Mouse (Mus musculus) CH12.LX (cell line): ENCODE data around the gene Zswim3. TPM values are rescaled to one million over a fixed set of nuclear protein-coding genes. Genes with fewer than 3 reads are reported as not detected.

Experiments
- DNase-seq: peaks from one replicate; pipeline ENCODE4 v3.0.0-alpha.2; 2013; ENCODE audit errors: extremely low read depth
- H3K27ac ChIP-seq: 2 replicates; pipeline ENCODE4 v1.5.1; 2012; ENCODE audit warnings: low read depth, mild to moderate bottlenecking, control low read depth, moderate library complexity; ENCODE audit not compliant: insufficient read depth
- H3K27me3 ChIP-seq: replicated peaks from 2 replicates; pipeline ENCODE3; 2012; ENCODE audit warnings: inconsistent platforms
- H3K36me3 ChIP-seq, 2 experiments: replicated peaks in 1 of 2; 2 replicates each; pipeline versions ENCODE3 to v1.6.1; 2012; ENCODE audit warnings: inconsistent platforms in 1 of 2, low read length in 1 of 2, mild to moderate bottlenecking in 1 of 2, mixed read lengths in 1 of 2, moderate library complexity in 1 of 2; ENCODE audit not compliant: control insufficient read depth in 1 of 2, insufficient read depth in 1 of 2
- H3K4me1 ChIP-seq, 2 experiments: 2 replicates each; pipeline ENCODE4 v1.6.1; 2012; ENCODE audit warnings: inconsistent platforms in 1 of 2, moderate library complexity in 1 of 2; ENCODE audit not compliant: insufficient read depth in 2 of 2, control insufficient read depth in 1 of 2
- H3K4me2 ChIP-seq: 2 replicates; pipeline ENCODE4 v1.6.1; 2012; ENCODE audit warnings: low read depth, mild to moderate bottlenecking, control low read depth; ENCODE audit not compliant: poor library complexity, insufficient read depth, severe bottlenecking
- H3K4me3 ChIP-seq, 3 experiments: fragments of 150-350 bp in 1 of 3; sonication (generic) in 1 of 3; replicated peaks in 1 of 3; 2 replicates each; pipeline versions ENCODE3 to v1.5.1; 2011 to 2012; ENCODE audit warnings: low read depth in 2 of 3, low read length in 2 of 3, mild to moderate bottlenecking in 2 of 3, moderate library complexity in 2 of 3, control low read depth in 1 of 3, improper control_type of control experiment in 1 of 3, inconsistent platforms in 1 of 3, mixed read lengths in 1 of 3; ENCODE audit not compliant: poor library complexity in 1 of 3
- H3K79me2 ChIP-seq: replicated peaks from 2 replicates; pipeline ENCODE4 v1.6.1; 2012; ENCODE audit warnings: mild to moderate bottlenecking, moderate library complexity; ENCODE audit not compliant: control insufficient read depth, poor library complexity, insufficient read depth, severe bottlenecking; ENCODE audit errors: extremely low read depth
- H3K9ac ChIP-seq: 2 replicates; pipeline ENCODE4 v1.6.1; 2012; ENCODE audit warnings: low read depth, mild to moderate bottlenecking, control low read depth, moderate library complexity; ENCODE audit not compliant: insufficient read depth
- H3K9me3 ChIP-seq: replicated peaks from 2 replicates; pipeline ENCODE3; 2012; ENCODE audit warnings: low read length, inconsistent platforms, mixed read lengths
- BHLHE40 ChIP-seq: IDR thresholded peaks from 2 replicates; pipeline ENCODE4 v1.6.1; 2011; ENCODE audit warnings: mild to moderate bottlenecking, low read depth, low read length, improper control_type of control experiment
- CHD1 ChIP-seq: IDR thresholded peaks from 2 replicates; pipeline ENCODE4 v1.6.1; 2012; ENCODE audit warnings: low read depth, low read length, improper control_type of control experiment, inconsistent platforms
- CHD2 ChIP-seq: IDR thresholded peaks from 2 replicates; pipeline ENCODE4 v1.6.1; 2011; ENCODE audit warnings: low read length, improper control_type of control experiment
- CTCF ChIP-seq, 2 experiments: IDR thresholded peaks in 1 of 2; conservative IDR thresholded peaks in 1 of 2; 2 replicates each; pipeline ENCODE4 v1.5.1; 2011 to 2012; ENCODE audit warnings: low read depth in 2 of 2, low read length in 2 of 2, improper control_type of control experiment in 1 of 2, inconsistent platforms in 1 of 2, mild to moderate bottlenecking in 1 of 2, moderate library complexity in 1 of 2
- E2F4 ChIP-seq: IDR thresholded peaks from 2 replicates; pipeline ENCODE4 v1.6.1; 2011; ENCODE audit warnings: low read depth, low read length, improper control_type of control experiment; ENCODE audit not compliant: insufficient replicate concordance
- EP300 ChIP-seq: IDR thresholded peaks from 2 replicates; pipeline ENCODE4 v1.6.1; 2011; ENCODE audit warnings: low read length, improper control_type of control experiment
- ETS1 ChIP-seq: conservative IDR thresholded peaks from 2 replicates; pipeline ENCODE4 v1.6.1; 2012; ENCODE audit warnings: low read depth, mild to moderate bottlenecking, inconsistent platforms, low read length, improper control_type of control experiment, moderate library complexity
- GABPA ChIP-seq: IDR thresholded peaks from 2 replicates; pipeline ENCODE4 v1.6.1; 2012; ENCODE audit warnings: low read depth, low read length, improper control_type of control experiment, inconsistent platforms; ENCODE audit not compliant: insufficient replicate concordance
- HCFC1 ChIP-seq: IDR thresholded peaks from 2 replicates; pipeline ENCODE4 v1.6.1; 2012; ENCODE audit warnings: low read depth, mild to moderate bottlenecking, inconsistent platforms, low read length, improper control_type of control experiment
- IRF4 ChIP-seq: IDR thresholded peaks from 2 replicates; pipeline ENCODE4 v1.6.1; 2014; ENCODE audit warnings: low read depth, mild to moderate bottlenecking, inconsistent platforms, low read length, improper control_type of control experiment
- JUN ChIP-seq: IDR thresholded peaks from 2 replicates; pipeline ENCODE4 v1.6.1; 2011; ENCODE audit warnings: low read depth, mild to moderate bottlenecking, low read length, improper control_type of control experiment, moderate library complexity; ENCODE audit not compliant: insufficient read depth
- MAFK ChIP-seq: IDR thresholded peaks from 2 replicates; pipeline ENCODE4 v1.6.1; 2011; ENCODE audit warnings: low read length, improper control_type of control experiment; ENCODE audit not compliant: insufficient replicate concordance
- MAX ChIP-seq: IDR thresholded peaks from 2 replicates; pipeline ENCODE4 v1.6.1; 2011; ENCODE audit warnings: low read length, improper control_type of control experiment
- MAZ ChIP-seq: IDR thresholded peaks from 2 replicates; pipeline ENCODE4 v1.6.1; 2012; ENCODE audit warnings: low read depth, mild to moderate bottlenecking, inconsistent platforms, low read length, improper control_type of control experiment, moderate library complexity
- MEF2A ChIP-seq: IDR thresholded peaks from 2 replicates; pipeline ENCODE4 v1.6.1; 2014; ENCODE audit warnings: low read depth, mild to moderate bottlenecking, inconsistent platforms, low read length, improper control_type of control experiment, borderline replicate concordance
- MXI1 ChIP-seq: IDR thresholded peaks from 2 replicates; pipeline ENCODE4 v1.6.1; 2011; ENCODE audit warnings: mild to moderate bottlenecking, low read depth, low read length, improper control_type of control experiment
- NRF1 ChIP-seq: IDR thresholded peaks from 2 replicates; pipeline ENCODE4 v1.6.1; 2014; ENCODE audit warnings: low read depth, mild to moderate bottlenecking, inconsistent platforms, low read length, improper control_type of control experiment, moderate library complexity
- PAX5 ChIP-seq: IDR thresholded peaks from 2 replicates; pipeline ENCODE4 v1.6.1; 2012; ENCODE audit warnings: low read length, inconsistent platforms, mixed read lengths
- POLR2AphosphoS2 ChIP-seq: IDR thresholded peaks from 2 replicates; pipeline ENCODE4 v1.6.1; 2011; ENCODE audit warnings: low read depth, low read length, improper control_type of control experiment
- RAD21 ChIP-seq: IDR thresholded peaks from 2 replicates; pipeline ENCODE4 v1.6.1; 2011; ENCODE audit warnings: low read depth, mild to moderate bottlenecking, low read length, improper control_type of control experiment, moderate library complexity
- RCOR1 ChIP-seq: conservative IDR thresholded peaks from 2 replicates; pipeline ENCODE4 v1.6.1; 2012; ENCODE audit warnings: low read depth, mild to moderate bottlenecking, inconsistent platforms, low read length, improper control_type of control experiment
- SIN3A ChIP-seq: IDR thresholded peaks from 2 replicates; pipeline ENCODE4 v1.6.1; 2012; ENCODE audit warnings: low read length, improper control_type of control experiment, inconsistent platforms
- TBP ChIP-seq: conservative IDR thresholded peaks from 2 replicates; pipeline ENCODE4 v1.6.1; 2011; ENCODE audit warnings: low read depth, low read length, improper control_type of control experiment
- UBTF ChIP-seq: IDR thresholded peaks from 2 replicates; pipeline ENCODE4 v1.6.1; 2012; ENCODE audit warnings: low read depth, mild to moderate bottlenecking, inconsistent platforms, low read length, improper control_type of control experiment, moderate library complexity
- USF1 ChIP-seq: IDR thresholded peaks from 2 replicates; pipeline ENCODE4 v1.6.1; 2014; ENCODE audit warnings: low read depth, mild to moderate bottlenecking, inconsistent platforms, low read length, improper control_type of control experiment
- USF2 ChIP-seq: conservative IDR thresholded peaks from 2 replicates; pipeline ENCODE4 v1.6.1; 2011; ENCODE audit warnings: low read depth, low read length, improper control_type of control experiment
- ZKSCAN1 ChIP-seq: IDR thresholded peaks from 2 replicates; pipeline ENCODE4 v1.6.1; 2012; ENCODE audit warnings: low read depth, inconsistent platforms, low read length, improper control_type of control experiment, borderline replicate concordance
- ZMIZ1 ChIP-seq: IDR thresholded peaks from 2 replicates; pipeline ENCODE4 v1.6.1; 2012; ENCODE audit warnings: low read depth, mild to moderate bottlenecking, inconsistent platforms, low read length, improper control_type of control experiment
- dilution Hi-C: fragments of 300-500 bp; cut with MboI; formaldehyde crosslinking; loops from 2 replicates; pipeline ENCODE4 v1.14.3; 2020; ENCODE audit warnings: low sequenced_read_pairs; ENCODE audit not compliant: extremely low pct_unique_long_range_greater_than_20kb, extremely low pct_ligation_motif_present
- in situ Hi-C: fragments of 300-500 bp; cut with MboI; formaldehyde crosslinking; loops from 3 replicates; pipeline ENCODE4 v1.14.3; 2019; ENCODE audit warnings: low sequenced_read_pairs, low pct_ligation_motif_present, low pct_unique_long_range_greater_than_20kb, mixed read lengths
- polyA plus RNA-seq: library from polyadenylated mRNA; unstranded; fragments of >175 nt; gene quantifications from 2 replicates; pipeline ENCODE4 v1.2.1, GENCODE M21; 2012; ENCODE audit warnings: low read depth; ENCODE audit not compliant: insufficient read length
- total RNA-seq, 2 experiments: library from RNA; depleted of rRNA; stranded (reverse); fragments of 300-350 nt in 1 of 2; fragments of >200 nt in 1 of 2; gene quantifications; 2 replicates each; pipeline ENCODE4 v1.2.3; 2012 to 2014

Zswim3 gene
- total and polyA plus RNA-seq, 3 experiments, result 2.3 to 3.5 (median 2.5) TPM

GRCm38 (mm10) chr2:164856309-164857100 is 51.6 kb downstream of the Zswim3 start:
- Histone ChIP-seq H3K4me2 (peak overlapping the region; percentile 49), H3K27me3 (peaks cover 19% of the 10 kb centered on the region), H3K9ac (0 out of 2 replicates have a peak overlapping the region, but pooled peaks have one; percentile 7), H3K9me3 (no peaks in the 10 kb centered on the region), H3K27ac (no peak overlapping the region), H3K4me3 (peak overlapping the region; percentile 46 to 57 (median 47)), H3K4me1 (peaks cover 0 to 30% of the 10 kb centered on the region in 2 experiments; a peak in 2 of 4 replicates), H3K79me2 (no peaks in the 10 kb centered on the region), H3K36me3 (no peaks in the 10 kb centered on the region)
- dilution Hi-C loops, result no loop called here
- DNase-seq, result no peak
- in situ Hi-C loops, result no loop called here
- TF ChIP-seq MAX (no peak), PAX5 (no peak), CTCF (conservative IDR thresholded peaks at IDR 0.05 in 1 of 2, IDR thresholded peaks at IDR 0.05 in 1 of 2; ENCODE audit: low read depth in 2 of 2, low read length in 2 of 2) (peak in 1 of 2 experiments; percentile 28; a peak in 2 of 4 replicates)

GRCm38 (mm10) chr2:164857101-164857821 is 52.4 kb downstream of the Zswim3 start, which contains the start of gene Pltp:
TSS of gene Pltp (minus strand) at chr2:164857711.
- Histone ChIP-seq H3K79me2 (no peaks in the 10 kb centered on the region), H3K4me1 (peaks cover 0 to 36% of the 10 kb centered on the region in 2 experiments; a peak in 3 of 4 replicates), H3K36me3 (no peaks in the 10 kb centered on the region), H3K27ac (no peak within 1 kb of the TSS), H3K9me3 (no peaks in the 10 kb centered on the region), H3K4me3 (peak within 1 kb of the TSS; percentile 46 to 57 (median 47)), H3K9ac (0 out of 2 replicates have a peak within 1 kb of the TSS, but pooled peaks have one; percentile 7), H3K27me3 (peaks cover 19% of the 10 kb centered on the region), H3K4me2 (peak within 1 kb of the TSS; percentile 49)
- in situ Hi-C loops, result no loop called here
- DNase-seq, result peak; percentile 59
- dilution Hi-C loops, result no loop called here
- TF ChIP-seq NRF1 (no peak), EP300 (peak; percentile 16; the same call in 1 of the 2 replicates), IRF4 (peak; percentile 27; the same call in 1 of the 2 replicates), USF1 (peak; percentile 62), PAX5 (no peak), MXI1 (peak; percentile 40), ZKSCAN1 (no peak), E2F4 (no peak), SIN3A (peak; percentile 48; the same call in 1 of the 2 replicates), BHLHE40 (peak; percentile 67), JUN (no peak), USF2 (no peak), TBP (no peak), RCOR1 (no peak), RAD21 (no peak), GABPA (no peak), ETS1 (peak; percentile 46), CHD1 (peak; percentile 98), HCFC1 (no peak), UBTF (no peak), MEF2A (peak; percentile 55), POLR2AphosphoS2 (no peak), ZMIZ1 (no peak), CHD2 (peak; percentile 75), MAZ (no peak), MAX (peak; percentile 20; the same call in 1 of the 2 replicates), CTCF (conservative IDR thresholded peaks at IDR 0.05 in 1 of 2, IDR thresholded peaks at IDR 0.05 in 1 of 2; ENCODE audit: low read depth in 2 of 2, low read length in 2 of 2) (no peak), MAFK (peak; percentile 30; the same call in 1 of the 2 replicates)
